Mouse (Mus musculus) CH12.LX (cell line): ENCODE data around the gene Zc3hav1. TPM values are rescaled to one million over a fixed set of nuclear protein-coding genes. Genes with fewer than 3 reads are reported as not detected.

ENCODE experiments used
- DNase-seq: peaks from one replicate; pipeline ENCODE4 v3.0.0-alpha.2; 2013; ENCODE audit errors: extremely low read depth
- H3K27ac ChIP-seq: 2 replicates; pipeline ENCODE4 v1.5.1; 2012; ENCODE audit warnings: low read depth, mild to moderate bottlenecking, control low read depth, moderate library complexity; ENCODE audit not compliant: insufficient read depth
- H3K27me3 ChIP-seq: replicated peaks from 2 replicates; pipeline ENCODE3; 2012; ENCODE audit warnings: inconsistent platforms
- H3K36me3 ChIP-seq, 2 experiments: replicated peaks in 1 of 2; 2 replicates each; pipeline versions ENCODE3 to v1.6.1; 2012; ENCODE audit warnings: inconsistent platforms in 1 of 2, low read length in 1 of 2, mild to moderate bottlenecking in 1 of 2, mixed read lengths in 1 of 2, moderate library complexity in 1 of 2; ENCODE audit not compliant: control insufficient read depth in 1 of 2, insufficient read depth in 1 of 2
- H3K4me1 ChIP-seq, 2 experiments: 2 replicates each; pipeline ENCODE4 v1.6.1; 2012; ENCODE audit warnings: inconsistent platforms in 1 of 2, moderate library complexity in 1 of 2; ENCODE audit not compliant: insufficient read depth in 2 of 2, control insufficient read depth in 1 of 2
- H3K4me2 ChIP-seq: 2 replicates; pipeline ENCODE4 v1.6.1; 2012; ENCODE audit warnings: low read depth, mild to moderate bottlenecking, control low read depth; ENCODE audit not compliant: poor library complexity, insufficient read depth, severe bottlenecking
- H3K4me3 ChIP-seq, 3 experiments: fragments of 150-350 bp in 1 of 3; sonication (generic) in 1 of 3; replicated peaks in 1 of 3; 2 replicates each; pipeline versions ENCODE3 to v1.5.1; 2011 to 2012; ENCODE audit warnings: low read depth in 2 of 3, low read length in 2 of 3, mild to moderate bottlenecking in 2 of 3, moderate library complexity in 2 of 3, control low read depth in 1 of 3, improper control_type of control experiment in 1 of 3, inconsistent platforms in 1 of 3, mixed read lengths in 1 of 3; ENCODE audit not compliant: poor library complexity in 1 of 3
- H3K79me2 ChIP-seq: replicated peaks from 2 replicates; pipeline ENCODE4 v1.6.1; 2012; ENCODE audit warnings: mild to moderate bottlenecking, moderate library complexity; ENCODE audit not compliant: control insufficient read depth, poor library complexity, insufficient read depth, severe bottlenecking; ENCODE audit errors: extremely low read depth
- H3K9ac ChIP-seq: 2 replicates; pipeline ENCODE4 v1.6.1; 2012; ENCODE audit warnings: low read depth, mild to moderate bottlenecking, control low read depth, moderate library complexity; ENCODE audit not compliant: insufficient read depth
- H3K9me3 ChIP-seq: replicated peaks from 2 replicates; pipeline ENCODE3; 2012; ENCODE audit warnings: low read length, inconsistent platforms, mixed read lengths
- BHLHE40 ChIP-seq: IDR thresholded peaks from 2 replicates; pipeline ENCODE4 v1.6.1; 2011; ENCODE audit warnings: mild to moderate bottlenecking, low read depth, low read length, improper control_type of control experiment
- CHD2 ChIP-seq: IDR thresholded peaks from 2 replicates; pipeline ENCODE4 v1.6.1; 2011; ENCODE audit warnings: low read length, improper control_type of control experiment
- CTCF ChIP-seq, 2 experiments: IDR thresholded peaks in 1 of 2; conservative IDR thresholded peaks in 1 of 2; 2 replicates each; pipeline ENCODE4 v1.5.1; 2011 to 2012; ENCODE audit warnings: low read depth in 2 of 2, low read length in 2 of 2, improper control_type of control experiment in 1 of 2, inconsistent platforms in 1 of 2, mild to moderate bottlenecking in 1 of 2, moderate library complexity in 1 of 2
- ELF1 ChIP-seq: IDR thresholded peaks from 2 replicates; pipeline ENCODE4 v1.6.1; 2014; ENCODE audit warnings: low read depth, mild to moderate bottlenecking, inconsistent platforms, low read length, improper control_type of control experiment
- IRF4 ChIP-seq: IDR thresholded peaks from 2 replicates; pipeline ENCODE4 v1.6.1; 2014; ENCODE audit warnings: low read depth, mild to moderate bottlenecking, inconsistent platforms, low read length, improper control_type of control experiment
- JUND ChIP-seq: conservative IDR thresholded peaks from 2 replicates; pipeline ENCODE4 v1.6.1; 2011; ENCODE audit warnings: low read depth, low read length, improper control_type of control experiment
- KAT2A ChIP-seq: IDR thresholded peaks from 2 replicates; pipeline ENCODE4 v1.6.1; 2012; ENCODE audit warnings: low read length, improper control_type of control experiment, inconsistent platforms; ENCODE audit not compliant: insufficient replicate concordance
- MEF2A ChIP-seq: IDR thresholded peaks from 2 replicates; pipeline ENCODE4 v1.6.1; 2014; ENCODE audit warnings: low read depth, mild to moderate bottlenecking, inconsistent platforms, low read length, improper control_type of control experiment, borderline replicate concordance
- MYC ChIP-seq: IDR thresholded peaks from 2 replicates; pipeline ENCODE4 v1.6.1; 2011; ENCODE audit warnings: low read depth, mild to moderate bottlenecking, improper control_type of control experiment, low read length
- POLR2A ChIP-seq: IDR thresholded peaks from 2 replicates; pipeline ENCODE4 v1.6.1; 2011; ENCODE audit warnings: low read depth, mild to moderate bottlenecking, improper control_type of control experiment, low read length
- POLR2AphosphoS2 ChIP-seq: IDR thresholded peaks from 2 replicates; pipeline ENCODE4 v1.6.1; 2011; ENCODE audit warnings: low read depth, low read length, improper control_type of control experiment
- RCOR1 ChIP-seq: conservative IDR thresholded peaks from 2 replicates; pipeline ENCODE4 v1.6.1; 2012; ENCODE audit warnings: low read depth, mild to moderate bottlenecking, inconsistent platforms, low read length, improper control_type of control experiment
- SMC3 ChIP-seq: IDR thresholded peaks from 2 replicates; pipeline ENCODE4 v1.6.1; 2011; ENCODE audit warnings: low read depth, low read length, improper control_type of control experiment
- USF1 ChIP-seq: IDR thresholded peaks from 2 replicates; pipeline ENCODE4 v1.6.1; 2014; ENCODE audit warnings: low read depth, mild to moderate bottlenecking, inconsistent platforms, low read length, improper control_type of control experiment
- USF2 ChIP-seq: conservative IDR thresholded peaks from 2 replicates; pipeline ENCODE4 v1.6.1; 2011; ENCODE audit warnings: low read depth, low read length, improper control_type of control experiment
- ZC3H11A ChIP-seq: IDR thresholded peaks from 2 replicates; pipeline ENCODE4 v1.6.1; 2012; ENCODE audit warnings: low read depth, mild to moderate bottlenecking, inconsistent platforms, low read length, improper control_type of control experiment
- ZKSCAN1 ChIP-seq: IDR thresholded peaks from 2 replicates; pipeline ENCODE4 v1.6.1; 2012; ENCODE audit warnings: low read depth, inconsistent platforms, low read length, improper control_type of control experiment, borderline replicate concordance
- ZMIZ1 ChIP-seq: IDR thresholded peaks from 2 replicates; pipeline ENCODE4 v1.6.1; 2012; ENCODE audit warnings: low read depth, mild to moderate bottlenecking, inconsistent platforms, low read length, improper control_type of control experiment
- ZNF384 ChIP-seq: IDR thresholded peaks from 2 replicates; pipeline ENCODE4 v1.6.1; 2012; ENCODE audit warnings: low read depth, low read length, improper control_type of control experiment, inconsistent platforms
- dilution Hi-C: fragments of 300-500 bp; cut with MboI; formaldehyde crosslinking; loops from 2 replicates; pipeline ENCODE4 v1.14.3; 2020; ENCODE audit warnings: low sequenced_read_pairs; ENCODE audit not compliant: extremely low pct_unique_long_range_greater_than_20kb, extremely low pct_ligation_motif_present
- in situ Hi-C: fragments of 300-500 bp; cut with MboI; formaldehyde crosslinking; loops from 3 replicates; pipeline ENCODE4 v1.14.3; 2019; ENCODE audit warnings: low sequenced_read_pairs, low pct_ligation_motif_present, low pct_unique_long_range_greater_than_20kb, mixed read lengths
- polyA plus RNA-seq: library from polyadenylated mRNA; unstranded; fragments of >175 nt; gene quantifications from 2 replicates; pipeline ENCODE4 v1.2.1, GENCODE M21; 2012; ENCODE audit warnings: low read depth; ENCODE audit not compliant: insufficient read length
- total RNA-seq, 2 experiments: library from RNA; depleted of rRNA; stranded (reverse); fragments of 300-350 nt in 1 of 2; fragments of >200 nt in 1 of 2; gene quantifications; 2 replicates each; pipeline ENCODE4 v1.2.3; 2012 to 2014

The Zc3hav1 gene
- total and polyA plus RNA-seq, 3 experiments = 49.8 to 68.7 (median 58.1) TPM

GRCm38 (mm10) chr6:38347875-38348274 lies 6.5 kb downstream of the Zc3hav1 start:
- Histone ChIP-seq H3K9ac (no peak overlapping the region), H3K9me3 (no peaks in the 10 kb centered on the region), H3K27me3 (no peaks in the 10 kb centered on the region), H3K27ac (no peak overlapping the region), H3K4me3 (no peak overlapping the region), H3K4me1 (peaks cover 16 to 77% of the 10 kb centered on the region in 2 experiments), H3K79me2 (peaks cover 96% of the 10 kb centered on the region), H3K4me2 (no peak overlapping the region), H3K36me3 (peaks cover 9 to 52% of the 10 kb centered on the region in 2 experiments)
- dilution Hi-C loops = no loop called here
- TF ChIP-seq POLR2AphosphoS2 = no peak
- no peak for TF ChIP-seq MYC
- TF ChIP-seq ZC3H11A = no peak
- no peak for TF ChIP-seq ZMIZ1
- no peak for TF ChIP-seq IRF4
- no peak for TF ChIP-seq CHD2
- TF ChIP-seq POLR2A = no peak
- TF ChIP-seq KAT2A = no peak
- no peak for TF ChIP-seq SMC3
- TF ChIP-seq ELF1 = no peak
- no peak for TF ChIP-seq JUND
- no peak for TF ChIP-seq CTCF (conservative IDR thresholded peaks at IDR 0.05 in 1 of 2, IDR thresholded peaks at IDR 0.05 in 1 of 2; ENCODE audit: low read depth in 2 of 2, low read length in 2 of 2)
- no peak for TF ChIP-seq BHLHE40
- TF ChIP-seq MEF2A = no peak
- TF ChIP-seq USF1 = no peak
- no peak for TF ChIP-seq USF2
- TF ChIP-seq ZNF384 = no peak
- no peak for TF ChIP-seq ZKSCAN1
- in situ Hi-C loops = no loop called here
- no peak for DNase-seq

- dilution Hi-C loops (no loop called here), in situ Hi-C loops (no loop called here)
- Histone ChIP-seq H3K36me3 (peaks cover 9 to 56% of the 10 kb centered on the region in 2 experiments), H3K9me3 (no peaks in the 10 kb centered on the region), H3K4me1 (peaks cover 16 to 77% of the 10 kb centered on the region in 2 experiments), H3K4me3 (no peak overlapping the region), H3K4me2 (peak overlapping the region; percentile 51; the same call in 1 of the 2 replicates), H3K27ac (no peak overlapping the region), H3K9ac (no peak overlapping the region), H3K79me2 (peaks cover 97% of the 10 kb centered on the region), H3K27me3 (no peaks in the 10 kb centered on the region)
- TF ChIP-seq ELF1 (0 out of 2 replicates have a peak, but pooled peaks have one; percentile 34), POLR2A (0 out of 2 replicates have a peak, but pooled peaks have one; percentile 23), RCOR1 (no peak)
- peak; percentile 66 for DNase-seq
Measured at GRCm38 (mm10) chr6:38345796-38346195, 8.6 kb downstream of the Zc3hav1 start.
